Mouse (Mus musculus): ENCODE data around the gene Tusc2.

- TF ChIP-seq CHD2 (IDR thresholded peaks at IDR 0.05; ENCODE audit: low read depth, low read length) = no peak
- TF ChIP-seq MAFK (IDR thresholded peaks at IDR 0.05; ENCODE audit: insufficient read depth, low read depth, low read length) = no peak
- TF ChIP-seq HCFC1 (IDR thresholded peaks at IDR 0.05; ENCODE audit: borderline replicate concordance, insufficient read depth, low read length) = no peak
These were observed 52.0 kb downstream of the Tusc2 start for GRCm38 (mm10) chr9:107615035-107615434.
